Mouse (Mus musculus): ENCODE measurements around the gene Mok. TPM values are rescaled to one million over a fixed set of nuclear protein-coding genes. Genes with fewer than 3 reads are reported as not detected.
A peak's percentile ranks its signal among the peaks of the same experiment; 100 is the strongest.
"Not testable (repeated sequence)": the region's sequence is repeated elsewhere in the genome, so short reads cannot be mapped to it uniquely, and the experiment has no call there.

Gene Mok
- polyA plus RNA-seq, 1 experiment from 2014 or later, result 7.1 TPM

GRCm38 (mm10) chr12:110871247-110871646 is 30.5 kb upstream of the Mok start:
- Histone ChIP-seq H3K9ac (replicated peaks; ENCODE audit: low read length) (no peak overlapping the region), H3K27me3 (ENCODE audit: control insufficient read depth, insufficient read depth, low read length) (no peaks in the 10 kb centered on the region), H3K27ac (replicated peaks; ENCODE audit: low read depth, low read length) (no peak overlapping the region), H3K9me3 (replicated peaks; ENCODE audit: control insufficient read depth, low read length) (no peaks in the 10 kb centered on the region), H3K4me1 (ENCODE audit: control insufficient read depth, insufficient read depth, low read length) (no peaks in the 10 kb centered on the region), H3K4me3 (ENCODE audit: low read depth, low read length) (no peak overlapping the region), H3K36me3 (replicated peaks; ENCODE audit: control insufficient read depth, insufficient read depth, low read depth, low read length) (peaks cover 5% of the 10 kb centered on the region), H3K4me2 (ENCODE audit: low read depth, low read length) (no peak overlapping the region)
- ATAC-seq (replicated peaks; ENCODE audit: insufficient number of reproducible peaks, low FRiP score, low TSS enrichment, low read depth) (no peak), DNase-seq (ENCODE audit: low spot score) (no peak)
- 92% methylated on average over 5 of the region's 5 CpGs for WGBS

GRCm38 (mm10) chr12:110870107-110870506 is 29.4 kb upstream of the Mok start:
- no peak for DNase-seq (ENCODE audit: low spot score)
- no peak overlapping the region for H3K27ac ChIP-seq (replicated peaks; ENCODE audit: low read depth, low read length)
- no peaks in the 10 kb centered on the region for H3K9me3 ChIP-seq (replicated peaks; ENCODE audit: control insufficient read depth, low read length)
- peaks cover 5% of the 10 kb centered on the region for H3K36me3 ChIP-seq (replicated peaks; ENCODE audit: control insufficient read depth, insufficient read depth, low read depth, low read length)
- WGBS, result 84% methylated on average over 4 of the region's 4 CpGs
- ATAC-seq (replicated peaks; ENCODE audit: insufficient number of reproducible peaks, low FRiP score, low TSS enrichment, low read depth), result no peak
- H3K9ac ChIP-seq (replicated peaks; ENCODE audit: low read length), result no peak overlapping the region
- no peak overlapping the region for H3K4me3 ChIP-seq (ENCODE audit: low read depth, low read length)
- H3K4me2 ChIP-seq (ENCODE audit: low read depth, low read length), result no peak overlapping the region
- H3K27me3 ChIP-seq (ENCODE audit: control insufficient read depth, insufficient read depth, low read length), result no peaks in the 10 kb centered on the region
- no peaks in the 10 kb centered on the region for H3K4me1 ChIP-seq (ENCODE audit: control insufficient read depth, insufficient read depth, low read length)

- DNase-seq (ENCODE audit: low spot score), result no peak
- Histone ChIP-seq H3K9ac (replicated peaks; ENCODE audit: low read length) (no peak overlapping the region), H3K4me3 (ENCODE audit: low read depth, low read length) (no peak overlapping the region), H3K4me1 (ENCODE audit: control insufficient read depth, insufficient read depth, low read length) (no peaks in the 10 kb centered on the region), H3K27ac (replicated peaks; ENCODE audit: low read depth, low read length) (no peak overlapping the region), H3K36me3 (replicated peaks; ENCODE audit: control insufficient read depth, insufficient read depth, low read depth, low read length) (peaks cover 3% of the 10 kb centered on the region), H3K27me3 (ENCODE audit: control insufficient read depth, insufficient read depth, low read length) (no peaks in the 10 kb centered on the region), H3K4me2 (ENCODE audit: low read depth, low read length) (no peak overlapping the region), H3K9me3 (replicated peaks; ENCODE audit: control insufficient read depth, low read length) (no peaks in the 10 kb centered on the region)
- no peak for ATAC-seq (replicated peaks; ENCODE audit: insufficient number of reproducible peaks, low FRiP score, low TSS enrichment, low read depth)
- 84% methylated on average over 10 of the region's 10 CpGs for WGBS
Measured at GRCm38 (mm10) chr12:110865989-110866388, 25.2 kb upstream of the Mok start.

DNA sequence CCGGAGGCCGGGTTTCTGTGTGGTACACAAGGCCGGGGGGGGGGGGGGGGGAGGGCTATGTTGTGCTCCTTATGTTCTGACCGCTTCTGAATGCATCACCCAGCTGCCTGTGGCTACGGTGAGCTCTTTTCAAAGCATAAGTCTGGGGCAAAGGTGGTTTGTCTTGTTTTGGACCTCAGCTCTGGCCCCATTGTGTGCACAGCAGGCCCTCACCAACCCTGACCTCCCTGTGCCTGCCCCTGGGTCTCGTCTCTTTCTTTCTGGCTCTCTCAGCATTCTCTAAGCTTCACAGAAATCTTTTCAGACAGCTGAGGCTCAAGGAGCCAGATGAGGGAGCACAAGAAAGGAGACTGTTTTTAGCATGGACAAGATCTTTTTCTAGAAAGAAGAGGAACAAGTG is 24.8 kb upstream of the Mok start:
- ATAC-seq (replicated peaks; ENCODE audit: insufficient number of reproducible peaks, low FRiP score, low TSS enrichment, low read depth) (0 out of 2 replicates have a peak, but pooled peaks have one; percentile 21), DNase-seq (ENCODE audit: low spot score) (no peak)
- Histone ChIP-seq H3K4me2 (ENCODE audit: low read depth, low read length) (no peak overlapping the region), H3K36me3 (replicated peaks; ENCODE audit: control insufficient read depth, insufficient read depth, low read depth, low read length) (peaks cover 3% of the 10 kb centered on the region), H3K4me3 (ENCODE audit: low read depth, low read length) (no peak overlapping the region), H3K27ac (replicated peaks; ENCODE audit: low read depth, low read length) (no peak overlapping the region), H3K9me3 (replicated peaks; ENCODE audit: control insufficient read depth, low read length) (no peaks in the 10 kb centered on the region), H3K9ac (replicated peaks; ENCODE audit: low read length) (no peak overlapping the region), H3K4me1 (ENCODE audit: control insufficient read depth, insufficient read depth, low read length) (no peaks in the 10 kb centered on the region), H3K27me3 (ENCODE audit: control insufficient read depth, insufficient read depth, low read length) (no peaks in the 10 kb centered on the region)
- WGBS, result 63% methylated on average over 5 of the region's 6 CpGs

DNA sequence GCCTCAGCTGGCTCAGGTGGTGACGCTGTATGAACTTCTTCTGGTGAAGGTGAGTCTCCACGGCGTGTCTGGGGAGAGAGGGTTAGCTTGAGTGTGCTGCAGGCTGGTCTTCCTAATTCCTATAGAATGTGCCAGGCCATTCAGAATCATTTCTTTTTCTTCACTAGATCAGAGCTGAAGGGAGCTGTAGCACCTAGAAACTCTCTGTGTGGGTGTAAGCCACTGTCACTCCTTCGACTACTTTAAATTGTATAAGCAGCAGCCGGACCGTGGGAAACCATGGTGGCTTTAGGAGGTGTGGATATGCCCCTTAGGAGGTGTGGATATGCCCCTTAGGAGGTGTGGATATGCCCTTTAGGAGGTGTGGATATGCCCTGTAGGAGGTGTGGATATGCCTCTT is 23.3 kb upstream of the Mok start:
- H3K27ac ChIP-seq (replicated peaks; ENCODE audit: low read depth, low read length), result no peak overlapping the region
- H3K9me3 ChIP-seq (replicated peaks; ENCODE audit: control insufficient read depth, low read length), result no peaks in the 10 kb centered on the region
- ATAC-seq (replicated peaks; ENCODE audit: insufficient number of reproducible peaks, low FRiP score, low TSS enrichment, low read depth) (no peak), DNase-seq (ENCODE audit: low spot score) (no peak)
- H3K9ac ChIP-seq (replicated peaks; ENCODE audit: low read length), result no peak overlapping the region
- no peaks in the 10 kb centered on the region for H3K4me1 ChIP-seq (ENCODE audit: control insufficient read depth, insufficient read depth, low read length)
- peaks cover 3% of the 10 kb centered on the region for H3K36me3 ChIP-seq (replicated peaks; ENCODE audit: control insufficient read depth, insufficient read depth, low read depth, low read length)
- no peak overlapping the region for H3K4me3 ChIP-seq (ENCODE audit: low read depth, low read length)
- H3K4me2 ChIP-seq (ENCODE audit: low read depth, low read length), result no peak overlapping the region
- WGBS, result 91% methylated on average over 6 of the region's 6 CpGs
- H3K27me3 ChIP-seq (ENCODE audit: control insufficient read depth, insufficient read depth, low read length), result no peaks in the 10 kb centered on the region

GRCm38 (mm10) chr12:110861256-110861655 is 20.5 kb upstream of the Mok start:
- WGBS, result 72% methylated on average over 7 of the region's 7 CpGs
- Histone ChIP-seq H3K4me3 (ENCODE audit: low read depth, low read length) (no peak overlapping the region), H3K27me3 (ENCODE audit: control insufficient read depth, insufficient read depth, low read length) (no peaks in the 10 kb centered on the region), H3K4me1 (ENCODE audit: control insufficient read depth, insufficient read depth, low read length) (no peaks in the 10 kb centered on the region), H3K4me2 (ENCODE audit: low read depth, low read length) (no peak overlapping the region), H3K9me3 (replicated peaks; ENCODE audit: control insufficient read depth, low read length) (no peaks in the 10 kb centered on the region), H3K9ac (replicated peaks; ENCODE audit: low read length) (no peak overlapping the region), H3K36me3 (replicated peaks; ENCODE audit: control insufficient read depth, insufficient read depth, low read depth, low read length) (no peaks in the 10 kb centered on the region; the same call in 1 of the 2 replicates), H3K27ac (replicated peaks; ENCODE audit: low read depth, low read length) (no peak overlapping the region)
- ATAC-seq (replicated peaks; ENCODE audit: insufficient number of reproducible peaks, low FRiP score, low TSS enrichment, low read depth), result no peak
- no peak for DNase-seq (ENCODE audit: low spot score)

GRCm38 (mm10) chr12:110860293-110860692 is 19.6 kb upstream of the Mok start:
- Histone ChIP-seq H3K27ac (replicated peaks; ENCODE audit: low read depth, low read length) (no peak overlapping the region), H3K27me3 (ENCODE audit: control insufficient read depth, insufficient read depth, low read length) (no peaks in the 10 kb centered on the region), H3K4me2 (ENCODE audit: low read depth, low read length) (no peak overlapping the region), H3K36me3 (replicated peaks; ENCODE audit: control insufficient read depth, insufficient read depth, low read depth, low read length) (no peaks in the 10 kb centered on the region), H3K9me3 (replicated peaks; ENCODE audit: control insufficient read depth, low read length) (no peaks in the 10 kb centered on the region), H3K4me1 (ENCODE audit: control insufficient read depth, insufficient read depth, low read length) (no peaks in the 10 kb centered on the region), H3K4me3 (ENCODE audit: low read depth, low read length) (no peak overlapping the region), H3K9ac (replicated peaks; ENCODE audit: low read length) (no peak overlapping the region)
- ATAC-seq (replicated peaks; ENCODE audit: insufficient number of reproducible peaks, low FRiP score, low TSS enrichment, low read depth) (no peak), DNase-seq (ENCODE audit: low spot score) (no peak)

GRCm38 (mm10) chr12:110858681-110859080 is 17.9 kb upstream of the Mok start:
- not testable (repeated sequence) for H3K27ac ChIP-seq (replicated peaks; ENCODE audit: low read depth, low read length); H3K9me3 ChIP-seq (replicated peaks; ENCODE audit: control insufficient read depth, low read length); H3K4me2 ChIP-seq (ENCODE audit: low read depth, low read length); H3K9ac ChIP-seq (replicated peaks; ENCODE audit: low read length); DNase-seq (ENCODE audit: low spot score); H3K27me3 ChIP-seq (ENCODE audit: control insufficient read depth, insufficient read depth, low read length); H3K4me1 ChIP-seq (ENCODE audit: control insufficient read depth, insufficient read depth, low read length); H3K4me3 ChIP-seq (ENCODE audit: low read depth, low read length); H3K36me3 ChIP-seq (replicated peaks; ENCODE audit: control insufficient read depth, insufficient read depth, low read depth, low read length); ATAC-seq (replicated peaks; ENCODE audit: insufficient number of reproducible peaks, low FRiP score, low TSS enrichment, low read depth)
- WGBS, result 94% methylated on average over 15 of the region's 15 CpGs

Measured in embryonic facial prominence, embryonic 11.5 days (tissue).